Mouse (Mus musculus): ENCODE data around the gene Dcaf4. TPM values are rescaled to one million over a fixed set of nuclear protein-coding genes. Genes with fewer than 3 reads are reported as not detected.

Gene Dcaf4
- total and polyA plus RNA-seq, 2 experiments from 2014 or later = 34.5 to 55.6 TPM

DNA sequence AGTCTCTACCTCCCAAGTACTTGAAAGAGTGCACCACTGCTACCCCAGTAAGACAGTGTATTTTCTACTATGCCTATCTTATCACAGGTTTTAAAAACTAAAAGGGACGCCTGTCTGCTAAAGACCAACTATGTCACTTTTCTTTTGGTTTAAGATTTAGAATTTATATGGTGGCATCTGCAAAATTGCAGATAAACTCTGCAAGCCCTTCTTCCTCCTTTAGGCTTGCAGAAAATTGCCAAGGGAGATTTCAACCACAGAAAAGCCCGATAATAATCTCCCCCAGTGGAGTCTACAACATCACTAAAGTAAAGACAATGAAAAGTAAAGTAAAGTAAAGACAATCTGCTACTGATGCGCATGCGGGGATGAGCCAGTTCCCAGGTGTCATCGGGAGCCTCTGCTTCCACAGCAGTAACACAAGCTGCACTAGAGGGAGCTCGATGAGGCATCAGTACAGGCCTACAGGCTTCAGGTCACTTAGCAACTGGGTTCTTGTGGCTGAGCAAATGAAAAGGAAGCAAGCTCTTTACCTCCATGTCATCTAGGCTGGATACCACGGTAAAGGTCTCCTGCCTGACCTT, 40.4 kb upstream of the Dcaf4 start:
- Histone ChIP-seq H3K27me3 (ENCODE audit: insufficient read depth, low read length) (no peaks in the 10 kb centered on the region), H3K9me3 (ENCODE audit: low read length) (no peaks in the 10 kb centered on the region), H3K4me3 (ENCODE audit: low read length) (no peak overlapping the region), H3K27ac (no peak overlapping the region), H3K4me2 (ENCODE audit: low read depth, low read length) (no peak overlapping the region), H3K36me3 (ENCODE audit: insufficient read depth, low read length) (no peaks in the 10 kb centered on the region), H3K9ac (replicated peaks; ENCODE audit: low read length) (no peak overlapping the region), H3K4me1 (ENCODE audit: insufficient read depth, low read length) (peaks cover 5% of the 10 kb centered on the region; the same call in 1 of the 2 replicates)
- ATAC-seq (no peak), DNase-seq (ENCODE audit: low spot score) (no peak)
- no peak for TF ChIP-seq CTCF (IDR thresholded peaks at IDR 0.05; ENCODE audit: low read depth)
- WGBS = 72% methylated on average over 7 of the region's 7 CpGs

DNA sequence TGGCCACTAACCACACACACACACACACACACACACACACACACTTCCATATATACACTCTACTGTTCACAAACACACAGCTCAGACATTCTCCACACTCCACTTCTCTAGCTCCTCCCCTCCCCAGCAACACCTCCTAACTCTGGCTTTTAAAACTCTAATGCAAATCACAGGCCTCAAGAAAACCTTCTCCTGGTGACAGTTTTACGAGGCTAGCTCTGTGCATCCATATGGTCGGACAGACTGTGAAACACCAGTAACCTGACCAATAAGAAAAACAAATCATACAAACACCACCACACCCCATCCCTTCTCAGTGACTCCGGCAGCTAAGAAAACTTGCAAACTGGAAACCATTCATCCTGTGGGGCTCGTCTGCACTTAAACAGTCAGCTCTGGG, 38.8 kb upstream of the Dcaf4 start:
- Histone ChIP-seq H3K27ac (no peak overlapping the region), H3K4me1 (ENCODE audit: insufficient read depth, low read length) (peaks cover 2% of the 10 kb centered on the region; the same call in 1 of the 2 replicates), H3K27me3 (ENCODE audit: insufficient read depth, low read length) (no peaks in the 10 kb centered on the region), H3K9ac (replicated peaks; ENCODE audit: low read length) (no peak overlapping the region), H3K4me2 (ENCODE audit: low read depth, low read length) (no peak overlapping the region), H3K9me3 (ENCODE audit: low read length) (no peaks in the 10 kb centered on the region), H3K36me3 (ENCODE audit: insufficient read depth, low read length) (no peaks in the 10 kb centered on the region), H3K4me3 (ENCODE audit: low read length) (no peak overlapping the region)
- DNase-seq (ENCODE audit: low spot score) (no peak), ATAC-seq (no peak)
- 82% methylated on average over 4 of the region's 4 CpGs for WGBS
- TF ChIP-seq CTCF (IDR thresholded peaks at IDR 0.05; ENCODE audit: low read depth) = no peak

DNA sequence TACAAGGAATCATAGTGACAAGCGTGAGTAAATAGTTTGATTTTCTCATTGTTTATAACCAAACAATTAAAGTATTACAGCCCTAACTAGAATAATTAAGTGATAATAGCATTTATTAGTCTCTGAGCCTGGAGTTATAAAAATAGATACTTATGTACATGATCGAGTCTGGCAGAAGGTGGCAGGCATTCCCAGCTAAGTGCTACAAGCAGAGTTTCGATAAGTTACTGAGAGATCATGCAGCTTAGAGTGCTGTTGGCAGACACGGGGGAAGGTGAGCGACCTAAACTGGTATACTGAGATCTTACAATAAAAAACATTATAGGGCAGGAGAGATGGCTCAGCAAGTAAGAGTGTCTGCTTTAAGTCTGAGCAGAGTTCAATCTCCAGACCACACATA, 36.6 kb upstream of the Dcaf4 start:
- no peak for DNase-seq (ENCODE audit: low spot score)
- TF ChIP-seq CTCF (IDR thresholded peaks at IDR 0.05; ENCODE audit: low read depth) = no peak
- H3K4me1 ChIP-seq (ENCODE audit: insufficient read depth, low read length) = no peaks in the 10 kb centered on the region
- no peak overlapping the region for H3K4me3 ChIP-seq (ENCODE audit: low read length)
- no peak overlapping the region for H3K4me2 ChIP-seq (ENCODE audit: low read depth, low read length)
- WGBS = 62% methylated on average over 5 of the region's 5 CpGs
- no peak overlapping the region for H3K9ac ChIP-seq (replicated peaks; ENCODE audit: low read length)
- no peak for ATAC-seq
- no peaks in the 10 kb centered on the region for H3K9me3 ChIP-seq (ENCODE audit: low read length)
- H3K27me3 ChIP-seq (ENCODE audit: insufficient read depth, low read length) = no peaks in the 10 kb centered on the region
- H3K27ac ChIP-seq = no peak overlapping the region
- no peaks in the 10 kb centered on the region for H3K36me3 ChIP-seq (ENCODE audit: insufficient read depth, low read length)

DNA sequence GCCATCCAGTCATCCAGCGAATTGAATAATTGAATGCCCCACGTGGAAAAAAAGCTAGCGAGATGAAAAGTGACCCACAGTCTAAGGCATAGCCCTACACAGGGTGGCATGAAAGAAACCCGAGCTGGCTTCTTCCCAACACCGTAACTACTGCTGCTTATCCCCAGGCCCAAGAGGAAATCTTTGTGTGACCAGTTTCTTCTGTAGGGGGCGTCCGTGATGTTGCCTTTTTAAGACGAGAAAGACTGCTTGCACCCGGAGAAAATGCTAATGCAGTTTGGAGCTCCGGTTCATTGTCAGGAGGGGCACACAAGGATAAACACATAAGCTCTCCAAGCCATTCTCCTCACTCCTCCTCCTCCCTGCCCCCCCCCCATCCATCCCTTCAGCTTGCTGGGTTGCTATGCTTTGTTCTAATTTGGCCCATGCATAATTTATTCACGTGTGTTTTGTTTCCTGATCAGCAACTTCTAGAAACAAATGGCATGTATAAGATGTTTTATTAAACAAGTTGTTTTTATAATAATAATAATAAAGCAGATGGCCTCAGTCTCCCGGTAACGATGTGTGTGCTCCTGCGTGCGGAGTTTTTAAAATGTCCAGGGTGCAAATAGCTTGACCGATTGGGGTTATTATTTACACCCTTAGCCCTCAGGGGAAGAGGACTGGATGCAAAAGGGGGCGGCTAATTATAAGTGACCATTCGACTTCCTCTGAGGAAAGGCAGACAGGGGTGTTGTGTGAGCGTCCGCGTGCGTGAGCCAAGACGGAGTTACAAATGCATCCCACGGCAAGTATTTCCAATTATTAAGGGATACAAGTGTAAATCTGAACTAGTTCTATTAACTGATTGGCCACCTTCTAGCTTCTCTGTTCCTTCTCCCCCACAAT, 35.2 kb upstream of the Dcaf4 start:
- H3K4me3 ChIP-seq (ENCODE audit: low read length) = peak overlapping the region; percentile 81
- peak; percentile 72 for DNase-seq (ENCODE audit: low spot score)
- H3K9me3 ChIP-seq (ENCODE audit: low read length) = no peaks in the 10 kb centered on the region
- ATAC-seq = no peak
- WGBS = under 1% methylated on average over 24 of the region's 24 CpGs
- peak overlapping the region; percentile 75 for H3K9ac ChIP-seq (replicated peaks; ENCODE audit: low read length)
- H3K4me2 ChIP-seq (ENCODE audit: low read depth, low read length) = peak overlapping the region; percentile 98
- H3K27ac ChIP-seq = peak overlapping the region; percentile 90; the same call in 1 of the 2 replicates
- H3K27me3 ChIP-seq (ENCODE audit: insufficient read depth, low read length) = no peaks in the 10 kb centered on the region
- H3K4me1 ChIP-seq (ENCODE audit: insufficient read depth, low read length) = no peaks in the 10 kb centered on the region
- peak; percentile 50 for TF ChIP-seq CTCF (IDR thresholded peaks at IDR 0.05; ENCODE audit: low read depth)
- H3K36me3 ChIP-seq (ENCODE audit: insufficient read depth, low read length) = no peaks in the 10 kb centered on the region

DNA sequence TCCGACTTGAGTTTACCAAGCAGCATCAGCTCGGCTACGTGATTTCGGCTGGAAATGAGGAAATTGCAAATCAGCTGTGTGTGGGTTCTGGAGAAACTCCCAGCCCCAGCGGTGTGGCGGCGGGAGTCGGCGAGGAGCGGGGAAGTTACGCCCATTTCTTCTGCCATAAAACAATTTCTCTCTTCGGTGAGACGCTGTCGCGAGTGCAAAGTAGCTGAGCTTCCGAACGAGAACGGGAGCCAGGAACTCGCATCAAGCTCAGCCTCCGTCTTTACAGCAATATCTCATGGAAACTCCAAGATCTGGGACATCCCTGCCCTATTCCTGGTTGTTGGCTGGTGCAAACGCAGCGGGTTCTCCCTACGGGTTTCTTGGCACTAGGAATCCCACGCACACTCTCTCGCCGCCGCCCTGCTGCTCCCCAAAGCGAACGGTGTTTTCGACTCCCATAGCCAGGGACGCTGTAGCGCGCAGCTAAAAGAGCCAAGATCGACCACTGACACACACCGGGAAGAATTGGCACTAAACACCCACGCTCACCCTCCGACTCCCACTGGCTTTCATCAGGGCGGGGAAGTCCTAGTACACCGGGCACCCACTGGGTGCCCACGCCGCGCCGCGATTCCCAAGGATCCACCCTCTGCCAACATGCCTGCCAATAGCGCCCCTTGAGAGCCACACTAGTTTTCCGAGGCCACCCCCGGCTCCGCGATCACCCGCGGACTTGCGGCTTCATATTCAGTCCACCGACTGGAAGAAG, 34.2 kb upstream of the Dcaf4 start:
- Histone ChIP-seq H3K36me3 (ENCODE audit: insufficient read depth, low read length) (no peaks in the 10 kb centered on the region), H3K4me3 (ENCODE audit: low read length) (peak overlapping the region; percentile 81), H3K9me3 (ENCODE audit: low read length) (no peaks in the 10 kb centered on the region), H3K9ac (replicated peaks; ENCODE audit: low read length) (peak overlapping the region; percentile 75), H3K27ac (peak overlapping the region; percentile 90), H3K4me1 (ENCODE audit: insufficient read depth, low read length) (no peaks in the 10 kb centered on the region), H3K4me2 (ENCODE audit: low read depth, low read length) (peak overlapping the region; percentile 98), H3K27me3 (ENCODE audit: insufficient read depth, low read length) (no peaks in the 10 kb centered on the region)
- peak; percentile 43 for DNase-seq (ENCODE audit: low spot score)
- no peak for ATAC-seq
- WGBS = under 1% methylated on average over 53 of the region's 53 CpGs
- no peak for TF ChIP-seq CTCF (IDR thresholded peaks at IDR 0.05; ENCODE audit: low read depth)

DNA sequence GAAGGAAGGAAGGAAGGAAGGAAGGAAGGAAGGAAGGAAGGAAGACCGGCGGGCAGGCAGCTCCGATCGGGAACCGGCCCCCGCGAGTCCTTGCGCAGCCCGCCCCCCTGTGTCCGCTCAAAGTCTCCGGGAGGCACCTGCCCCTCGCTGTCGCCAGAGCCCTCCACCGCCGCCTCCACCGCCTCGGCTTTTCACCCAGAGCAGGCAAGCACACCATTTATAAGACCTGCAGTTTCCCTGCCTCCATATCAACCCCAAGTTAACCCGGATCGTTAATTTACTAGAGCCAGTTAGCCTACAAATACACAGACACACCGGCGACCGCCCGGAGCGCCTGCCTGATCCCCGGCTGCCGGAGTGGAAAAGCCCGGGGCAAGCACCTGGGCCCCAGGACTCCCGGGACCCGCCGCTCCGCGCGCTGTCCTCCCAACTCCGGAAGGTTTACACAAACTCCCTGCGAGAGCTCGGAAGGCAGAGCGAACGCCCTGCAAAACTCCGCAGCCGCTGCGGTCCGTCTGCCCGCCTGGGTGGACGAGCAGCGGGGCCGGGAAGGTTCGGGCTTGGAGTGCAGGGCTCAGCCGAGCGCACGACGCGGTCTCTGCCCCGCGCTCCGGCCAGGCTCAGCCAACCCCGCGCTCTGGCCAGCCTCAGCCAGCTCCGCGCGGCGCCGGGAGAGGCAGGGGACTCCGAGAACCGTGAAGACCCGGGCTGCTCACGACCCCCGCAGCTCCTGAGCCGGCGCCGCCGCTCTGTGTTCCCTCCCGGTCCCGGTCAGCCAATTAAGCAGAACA, 33.4 kb upstream of the Dcaf4 start:
- ATAC-seq = peak; percentile 59
- peak overlapping the region; percentile 98 for H3K4me2 ChIP-seq (ENCODE audit: low read depth, low read length)
- H3K36me3 ChIP-seq (ENCODE audit: insufficient read depth, low read length) = no peaks in the 10 kb centered on the region
- under 1% methylated on average over 66 of the region's 73 CpGs for WGBS
- peak overlapping the region; percentile 81 for H3K4me3 ChIP-seq (ENCODE audit: low read length)
- H3K9ac ChIP-seq (replicated peaks; ENCODE audit: low read length) = peak overlapping the region; percentile 75
- DNase-seq (ENCODE audit: low spot score) = peak; percentile 48
- H3K27ac ChIP-seq = peak overlapping the region; percentile 90
- H3K4me1 ChIP-seq (ENCODE audit: insufficient read depth, low read length) = no peaks in the 10 kb centered on the region
- H3K9me3 ChIP-seq (ENCODE audit: low read length) = peaks cover 3% of the 10 kb centered on the region; the same call in 1 of the 2 replicates
- H3K27me3 ChIP-seq (ENCODE audit: insufficient read depth, low read length) = no peaks in the 10 kb centered on the region
- TF ChIP-seq CTCF (IDR thresholded peaks at IDR 0.05; ENCODE audit: low read depth) = no peak
